Mouse (Mus musculus): ENCODE results near the gene Vamp3. TPM values are rescaled to one million over a fixed set of nuclear protein-coding genes. Genes with fewer than 3 reads are reported as not detected.
"Not testable (repeated sequence)": the region's sequence is repeated elsewhere in the genome, so short reads cannot be mapped to it uniquely, and the experiment has no call there.

Vamp3 gene
- total RNA-seq, 2 experiments from 2014 or later: 35.0 to 35.1 TPM

GRCm38 (mm10) chr4:151046524-151046923 lies 11.2 kb downstream of the Vamp3 start:
- DNase-seq (ENCODE audit: extremely low spot score in 1 of 2, low spot score in 1 of 2): no peak

- DNase-seq (ENCODE audit: extremely low spot score in 1 of 2, low spot score in 1 of 2): peak in 1 of 2 experiments; percentile 44
These were observed 12.7 kb downstream of the Vamp3 start for GRCm38 (mm10) chr4:151044944-151045570.

- DNase-seq (ENCODE audit: extremely low spot score in 1 of 2, low spot score in 1 of 2): peak; percentile 92 to 96
These were observed 13.5 kb downstream of the Vamp3 start, which contains the start of gene Per3 for GRCm38 (mm10) chr4:151044037-151044943. TSS of gene Per3 (minus strand) at chr4:151044665.

GRCm38 (mm10) chr4:151043281-151043680 lies 14.5 kb downstream of the Vamp3 start:
- no peak for DNase-seq (ENCODE audit: extremely low spot score in 1 of 2, low spot score in 1 of 2)

GRCm38 (mm10) chr4:151041506-151041905 lies 16.3 kb downstream of the Vamp3 start:
- DNase-seq (ENCODE audit: extremely low spot score in 1 of 2, low spot score in 1 of 2): no peak

- DNase-seq (ENCODE audit: extremely low spot score in 1 of 2, low spot score in 1 of 2): no peak
These were observed 20.0 kb downstream of the Vamp3 start for GRCm38 (mm10) chr4:151037800-151038199.

GRCm38 (mm10) chr4:151036521-151036920 lies 21.2 kb downstream of the Vamp3 start:
- no peak for DNase-seq (ENCODE audit: extremely low spot score in 1 of 2, low spot score in 1 of 2)

- no peak for DNase-seq (ENCODE audit: extremely low spot score in 1 of 2, low spot score in 1 of 2)
These were observed 30.8 kb downstream of the Vamp3 start for GRCm38 (mm10) chr4:151027001-151027400.

GRCm38 (mm10) chr4:151024152-151024551 lies 33.6 kb downstream of the Vamp3 start:
- no peak for DNase-seq (ENCODE audit: extremely low spot score in 1 of 2, low spot score in 1 of 2)

GRCm38 (mm10) chr4:151017356-151017755 lies 40.4 kb downstream of the Vamp3 start:
- DNase-seq (ENCODE audit: extremely low spot score in 1 of 2, low spot score in 1 of 2): not testable (repeated sequence)

GRCm38 (mm10) chr4:151015946-151016345 lies 41.8 kb downstream of the Vamp3 start:
- DNase-seq (ENCODE audit: extremely low spot score in 1 of 2, low spot score in 1 of 2): no peak

- DNase-seq (ENCODE audit: extremely low spot score in 1 of 2, low spot score in 1 of 2): no peak
These were observed 47.4 kb downstream of the Vamp3 start for GRCm38 (mm10) chr4:151010316-151010715.

GRCm38 (mm10) chr4:151006945-151007344 lies 50.8 kb downstream of the Vamp3 start:
- peak; percentile 21 to 65 for DNase-seq (ENCODE audit: extremely low spot score in 1 of 2, low spot score in 1 of 2)

- DNase-seq (ENCODE audit: extremely low spot score in 1 of 2, low spot score in 1 of 2): no peak
These were observed 52.0 kb downstream of the Vamp3 start for GRCm38 (mm10) chr4:151005656-151006318.

GRCm38 (mm10) chr4:151001397-151001796 lies 56.4 kb downstream of the Vamp3 start:
- no peak for DNase-seq (ENCODE audit: extremely low spot score in 1 of 2, low spot score in 1 of 2)

GRCm38 (mm10) chr4:150998626-150999025 lies 59.1 kb downstream of the Vamp3 start:
- no peak for DNase-seq (ENCODE audit: extremely low spot score in 1 of 2, low spot score in 1 of 2)

Other genes starting within 250 kb of the Vamp3 start
- 10 to 100 TPM; 37.2 to 43.4 TPM for gene Errfi1, start 204.0 kb downstream of the Vamp3 start, total RNA-seq (2021)
- 100 to 1,000 TPM; 228 to 261 TPM for gene Park7, start 143.5 kb downstream of the Vamp3 start, total RNA-seq (2021)
- gene Tnfrsf9, start 143.4 kb downstream of the Vamp3 start, total RNA-seq (2021): 1 to 10 TPM in 1 of 2 experiments, under 1 TPM in 1; 0.80 to 1.1 TPM
- not detected for gene Uts2, start 60.9 kb downstream of the Vamp3 start, total RNA-seq (2021)
- gene Per3, start 13.3 kb downstream of the Vamp3 start, total RNA-seq (2021): 10 to 100 TPM; 26.7 to 26.8 TPM
- not detected for gene Gm13090, start 31.6 kb upstream of the Vamp3 start, total RNA-seq (2021)

Data from layer of hippocampus, postnatal 25 days (tissue).